Mouse (Mus musculus) yolk sac, embryonic 10.5 days (tissue): Measurements from ENCODE around the gene Parvg.
"Not testable (repeated sequence)": the region's sequence is repeated elsewhere in the genome, so short reads cannot be mapped to it uniquely, and the experiment has no call there.

Experiments
- DNase-seq: peaks from one replicate; pipeline ENCODE4 v3.0.0-alpha.2; 2017; ENCODE audit warnings: low spot score

The Parvg gene

DNA sequence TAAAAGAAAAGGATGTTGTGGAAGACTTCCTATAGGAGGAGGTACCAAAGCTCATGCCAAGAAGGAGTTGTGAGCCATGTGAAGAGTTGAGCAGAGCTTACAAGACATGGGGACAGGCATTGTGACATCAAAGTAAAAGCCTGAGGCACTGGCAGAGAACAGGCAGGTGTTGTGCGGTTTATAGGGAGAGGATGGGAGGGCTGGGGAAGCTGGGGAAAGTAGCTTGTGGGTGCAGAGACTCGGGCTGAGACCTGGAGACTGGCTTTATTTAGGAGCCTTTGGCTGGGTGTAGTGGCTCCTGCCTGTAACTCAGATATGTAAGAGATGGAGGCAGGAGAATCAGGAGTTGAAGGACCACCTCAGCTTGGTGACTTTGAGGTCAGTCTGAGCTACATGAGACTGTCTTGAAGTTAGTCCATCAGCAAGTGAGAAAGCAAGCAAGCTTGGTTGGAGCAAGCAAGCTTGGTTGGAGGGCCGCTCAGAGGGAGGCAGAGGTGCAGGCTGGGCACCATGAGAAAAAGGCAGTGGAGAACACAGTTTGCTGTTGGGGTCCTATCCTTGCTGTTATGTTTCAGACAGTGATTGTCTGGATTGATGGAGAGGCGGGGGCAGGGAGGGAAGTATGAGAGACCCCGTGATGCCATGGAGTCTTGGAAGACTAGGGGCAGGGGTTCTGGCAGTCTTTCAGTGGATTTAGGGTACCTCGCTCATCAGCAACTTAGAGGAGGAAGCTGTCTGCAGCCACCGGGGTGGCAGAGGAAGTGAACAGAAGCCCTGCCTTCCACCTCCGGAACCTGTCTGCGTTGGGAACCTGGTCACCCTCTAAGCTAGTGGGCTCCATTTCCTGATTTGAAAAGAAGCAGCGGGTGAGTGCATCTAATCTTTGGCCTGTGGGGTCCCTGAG, at the start of gene Parvg:
Gene Parvg (plus strand): TSS at position 61 of the 904 bp plus-strand sequence.
- no peak for DNase-seq

DNA sequence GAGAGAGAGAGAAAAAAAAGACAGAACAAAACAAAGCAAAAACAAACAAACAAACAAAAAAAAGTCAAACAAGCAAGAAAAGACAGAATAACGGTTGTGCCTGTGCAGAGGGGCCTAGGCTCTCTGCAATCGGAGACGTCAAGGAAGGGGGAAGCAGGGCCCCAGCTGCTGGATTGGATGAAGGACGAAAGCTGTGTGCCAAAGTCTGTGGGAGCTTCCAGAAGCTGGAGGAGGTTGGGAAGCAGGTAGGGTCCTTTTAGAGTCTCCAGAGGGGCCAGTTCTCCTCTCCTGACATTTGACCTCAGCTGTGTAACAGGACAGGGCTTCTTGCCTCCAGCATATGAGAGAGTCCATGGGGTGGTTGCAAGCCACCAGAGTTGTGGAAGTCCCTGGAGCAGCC, 47.8 kb upstream of the Parvg start:
- no peak for DNase-seq

DNA sequence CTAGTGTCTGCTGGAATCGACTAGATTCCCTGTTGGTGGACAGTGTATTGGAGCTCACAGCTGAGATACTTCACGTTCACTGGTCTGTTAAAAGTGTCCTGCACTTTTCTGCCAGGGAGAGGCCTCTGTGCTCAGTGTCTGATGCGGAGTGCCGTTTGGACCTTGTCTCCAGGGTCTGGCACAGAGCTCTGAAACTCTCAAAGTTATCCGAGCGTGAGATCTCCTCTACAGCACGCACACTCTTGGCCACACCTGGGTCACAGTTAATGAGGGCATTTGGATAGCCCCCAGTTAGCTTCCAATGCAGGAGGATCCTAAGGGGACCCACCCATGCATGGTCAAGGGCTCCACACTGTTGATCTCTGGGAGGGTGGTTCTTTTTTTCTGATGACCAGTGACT, 45.7 kb upstream of the Parvg start:
- no peak for DNase-seq

DNA sequence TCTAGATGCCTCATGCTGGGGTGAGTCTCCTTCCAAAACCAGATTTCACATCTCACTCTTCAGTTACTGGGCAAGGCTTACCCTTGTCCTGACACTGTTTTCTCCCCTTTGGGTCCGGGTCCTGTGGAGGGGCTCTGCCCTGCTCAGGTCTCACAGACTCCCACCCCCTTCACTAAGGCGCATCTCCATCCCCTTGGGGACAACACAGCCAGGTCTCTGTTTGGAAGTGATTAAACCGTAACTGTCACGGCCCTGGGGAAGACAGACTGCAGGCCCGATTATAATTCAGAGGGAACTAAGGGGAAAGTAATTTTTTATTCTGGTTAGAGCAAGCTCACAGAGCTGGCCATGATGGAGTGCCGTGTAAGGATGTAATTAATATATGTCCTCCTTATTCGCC, 45.2 kb upstream of the Parvg start:
- no peak for DNase-seq

DNA sequence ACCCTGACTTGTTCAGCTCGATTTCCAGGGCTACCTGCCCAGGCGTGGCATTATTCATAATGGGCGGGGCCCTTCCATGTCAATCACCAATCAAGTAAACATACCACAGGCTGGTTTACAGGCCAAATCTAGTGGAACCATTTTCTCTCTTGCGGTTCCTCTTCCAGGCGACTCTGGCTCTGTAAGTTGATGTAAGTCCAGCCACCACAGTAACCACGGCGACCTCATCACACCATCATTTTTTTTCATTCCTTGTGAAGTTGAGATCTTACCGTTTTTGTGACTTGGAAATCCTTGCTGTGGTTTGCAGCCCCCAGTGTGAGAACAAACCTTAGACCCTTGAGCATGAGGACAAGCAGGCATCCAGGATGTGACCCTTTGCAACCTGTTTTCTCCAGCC, 43.5 kb upstream of the Parvg start:
- no peak for DNase-seq

DNA sequence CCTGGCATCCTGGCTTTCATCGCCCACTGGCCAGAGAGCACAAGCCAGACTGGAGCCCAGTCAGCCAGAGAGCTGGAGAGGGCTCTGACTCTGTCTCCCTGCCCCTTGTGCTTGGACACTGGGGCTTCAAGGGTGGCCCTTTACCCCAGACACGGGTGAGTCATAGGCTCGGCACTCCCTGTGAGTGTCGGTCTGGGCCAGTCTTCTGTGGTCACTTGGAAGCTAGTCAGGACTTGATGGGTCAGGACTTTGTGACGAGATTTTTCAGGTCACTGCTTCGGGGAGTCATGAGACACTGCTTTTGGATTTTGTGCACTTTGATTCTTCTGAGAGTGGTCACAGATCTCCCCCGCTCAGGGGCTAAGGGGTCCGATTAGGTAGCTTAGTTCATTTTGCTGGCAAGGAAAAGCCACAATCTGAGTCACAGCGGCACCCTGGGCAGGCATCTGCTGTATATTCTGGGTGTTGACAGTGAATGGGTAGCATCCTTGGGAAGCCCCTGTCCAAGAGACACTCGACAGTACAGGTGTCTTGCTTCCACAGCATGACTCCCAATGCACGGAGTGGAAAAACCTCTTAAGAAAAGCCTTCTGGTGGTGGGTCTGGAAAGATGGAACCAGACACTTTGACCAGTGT, 43.0 kb upstream of the Parvg start:
- DNase-seq: no peak

DNA sequence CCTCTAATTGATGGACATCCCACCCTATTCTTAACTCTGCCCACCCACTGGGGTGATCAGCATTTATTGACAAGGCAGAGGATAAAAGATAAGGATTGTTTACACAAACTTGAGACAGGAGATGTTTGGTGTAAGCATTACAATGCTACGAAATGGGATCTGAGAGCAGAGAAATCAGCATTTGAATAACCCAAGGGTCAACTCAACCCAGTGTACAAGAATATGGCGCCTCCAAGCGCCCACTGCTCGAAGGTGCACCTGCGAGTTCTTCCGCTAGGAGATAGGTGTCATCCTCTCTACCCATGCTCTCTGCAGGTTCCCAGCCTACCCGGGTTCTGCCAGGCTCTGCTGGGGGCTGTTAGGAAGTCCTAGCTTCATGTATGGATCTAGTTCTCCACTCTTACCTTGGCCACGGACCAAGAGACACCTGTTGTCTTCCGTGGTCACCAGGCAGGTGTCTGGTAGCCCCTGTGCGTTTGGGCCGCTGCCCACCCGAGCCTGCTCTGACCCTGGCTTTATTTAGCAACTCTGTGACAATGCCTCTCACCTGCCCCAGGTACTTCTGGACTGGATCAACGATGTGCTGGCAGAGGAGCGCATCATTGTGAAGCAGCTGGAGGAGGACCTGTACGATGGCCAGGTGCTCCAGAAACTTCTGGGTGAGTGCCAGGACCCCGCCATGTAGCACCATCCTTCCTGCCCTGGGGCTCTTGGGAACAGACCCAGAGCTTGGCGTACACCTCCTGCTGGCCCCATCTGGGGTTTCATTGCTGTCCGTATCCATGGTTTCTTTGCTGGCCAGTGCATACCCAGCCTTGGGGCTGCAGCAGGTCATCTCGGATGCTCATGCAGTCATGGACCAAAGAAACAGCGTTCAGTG, 41.4 kb upstream of the Parvg start:
- DNase-seq: no peak

DNA sequence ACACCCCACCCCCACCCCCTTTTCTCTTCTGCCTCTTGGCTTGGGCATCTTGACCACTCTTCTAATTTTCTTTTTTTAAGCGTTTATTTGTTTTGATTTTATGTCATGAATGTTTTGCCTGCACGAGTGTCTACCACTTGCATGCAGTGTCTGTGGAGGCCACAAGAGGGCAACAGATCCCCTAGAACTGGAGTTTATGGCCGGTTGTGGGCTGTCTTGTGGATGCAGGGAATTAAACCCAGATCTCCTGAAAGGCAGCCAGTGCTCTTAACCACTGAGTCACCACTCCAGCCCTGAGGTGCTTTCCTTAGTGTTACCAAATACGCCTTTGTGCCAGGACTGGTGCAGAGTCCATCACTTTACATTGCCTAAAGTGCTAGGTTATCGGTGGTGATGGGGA, 39.8 kb upstream of the Parvg start:
- DNase-seq: no peak

DNA sequence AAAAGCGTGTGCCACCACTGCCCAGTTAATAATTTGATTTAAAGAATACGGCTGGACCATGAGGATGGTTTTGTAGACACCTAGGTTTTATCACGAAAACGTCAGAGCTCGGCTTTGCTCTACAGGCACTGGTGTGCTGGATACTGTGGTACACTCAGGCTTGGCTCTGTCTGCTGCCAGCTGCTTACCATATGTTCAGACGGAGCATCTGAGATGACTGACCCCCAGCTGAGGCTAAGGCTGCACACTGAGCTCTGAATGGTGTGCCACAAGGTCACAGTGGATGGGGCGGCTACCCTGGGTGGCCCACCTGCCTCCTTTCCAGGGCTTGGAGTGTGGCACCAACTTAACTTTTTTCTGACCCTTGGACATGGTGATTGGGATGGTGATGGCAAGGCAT, 38.4 kb upstream of the Parvg start:
- no peak for DNase-seq

DNA sequence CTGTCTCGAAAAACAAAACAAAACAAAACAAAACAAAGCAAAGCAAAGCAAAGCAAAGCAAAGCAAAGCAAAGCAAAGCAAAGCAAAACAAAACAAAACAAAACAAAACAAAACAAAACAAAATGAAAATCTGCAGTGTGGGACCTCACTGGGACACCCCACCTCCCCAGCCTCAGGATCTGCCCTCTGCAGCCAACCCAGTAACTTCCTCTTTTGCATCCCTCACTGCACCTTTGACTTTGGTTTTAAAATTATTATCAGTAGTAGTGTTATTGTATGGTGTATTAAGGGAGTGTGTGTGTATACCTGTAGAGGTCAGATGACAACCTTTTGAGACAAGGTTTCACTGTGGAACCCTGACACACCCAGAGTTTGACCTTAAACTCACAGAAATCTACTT, 34.9 kb upstream of the Parvg start:
- not testable (repeated sequence) for DNase-seq

DNA sequence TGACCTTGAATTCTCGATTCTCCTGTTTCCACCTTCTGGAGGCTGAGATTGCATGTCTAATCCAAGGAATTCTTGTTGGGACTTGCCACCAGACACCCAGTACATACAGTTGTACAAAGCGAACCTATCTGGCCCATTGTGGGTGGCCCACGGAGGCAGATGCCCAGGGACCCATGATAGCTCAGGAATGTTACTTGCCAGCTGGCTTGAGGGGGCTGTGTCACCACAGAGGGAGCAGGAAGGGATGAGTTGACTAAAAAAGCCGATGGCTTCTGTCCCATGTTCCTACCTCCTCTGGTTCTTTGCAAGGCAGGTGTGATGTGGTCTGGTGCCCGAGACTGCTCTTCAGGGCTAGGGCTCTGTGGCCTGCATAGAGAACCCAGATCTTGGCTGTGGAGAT, 32.7 kb upstream of the Parvg start:
- DNase-seq: no peak

DNA sequence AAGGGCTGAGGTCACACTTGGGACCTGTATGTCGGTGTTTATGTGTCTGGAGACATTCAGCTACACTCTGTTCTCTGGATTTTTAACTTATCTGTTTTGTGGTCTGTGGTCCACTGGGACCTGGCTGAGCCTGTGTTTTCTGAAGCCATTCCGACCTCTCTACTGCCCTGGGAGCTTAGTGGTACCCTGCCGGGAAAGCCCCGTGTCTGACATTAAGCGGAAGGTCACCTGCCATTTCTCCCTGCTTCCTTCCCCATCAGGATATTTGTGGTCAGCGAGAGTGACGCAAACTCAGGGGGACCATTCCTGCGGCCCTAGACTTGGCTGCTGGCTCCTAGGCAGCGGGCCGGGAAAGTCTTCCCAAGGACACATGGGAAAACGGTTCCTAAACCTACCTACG, 30.2 kb upstream of the Parvg start:
- no peak for DNase-seq

DNA sequence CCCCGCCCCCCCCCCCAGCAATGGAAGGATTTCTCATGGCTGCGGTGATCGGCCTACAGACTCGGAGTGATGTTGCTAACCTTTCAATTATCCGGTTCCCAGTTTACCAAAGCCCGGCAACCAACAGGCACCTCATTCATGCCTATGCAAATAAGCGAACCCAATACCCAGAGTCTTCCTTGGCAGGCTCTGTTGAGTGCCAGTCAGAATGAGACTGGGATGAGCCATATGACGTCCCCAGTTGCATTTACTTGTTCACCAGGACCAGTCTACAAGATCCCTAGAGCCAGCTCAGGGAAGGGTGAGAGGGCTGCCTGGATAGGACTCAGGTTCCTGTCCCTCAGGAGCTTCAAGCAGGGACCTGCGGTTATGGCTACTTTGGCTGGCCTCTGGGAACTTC, 29.4 kb upstream of the Parvg start:
- DNase-seq: no peak

DNA sequence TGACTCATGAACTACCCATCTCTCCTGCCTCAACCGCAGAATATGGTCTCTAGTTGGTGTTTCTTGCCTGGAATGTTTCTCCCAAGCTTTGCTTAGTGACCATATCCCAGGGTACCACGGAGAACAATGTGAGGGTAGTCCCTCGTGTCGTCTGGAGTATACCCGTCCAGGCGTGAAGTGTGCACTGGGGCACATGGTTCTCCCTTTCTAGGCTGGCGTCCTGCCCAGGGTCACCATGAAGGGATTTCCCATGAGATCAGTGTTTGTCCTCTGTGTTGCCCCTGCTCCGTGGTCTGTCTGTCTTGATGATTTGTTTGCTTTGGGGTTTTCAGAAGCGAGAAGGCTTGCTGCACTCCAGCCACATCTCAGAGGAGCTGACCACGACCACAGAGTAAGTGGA, 28.6 kb upstream of the Parvg start:
- DNase-seq: no peak

DNA sequence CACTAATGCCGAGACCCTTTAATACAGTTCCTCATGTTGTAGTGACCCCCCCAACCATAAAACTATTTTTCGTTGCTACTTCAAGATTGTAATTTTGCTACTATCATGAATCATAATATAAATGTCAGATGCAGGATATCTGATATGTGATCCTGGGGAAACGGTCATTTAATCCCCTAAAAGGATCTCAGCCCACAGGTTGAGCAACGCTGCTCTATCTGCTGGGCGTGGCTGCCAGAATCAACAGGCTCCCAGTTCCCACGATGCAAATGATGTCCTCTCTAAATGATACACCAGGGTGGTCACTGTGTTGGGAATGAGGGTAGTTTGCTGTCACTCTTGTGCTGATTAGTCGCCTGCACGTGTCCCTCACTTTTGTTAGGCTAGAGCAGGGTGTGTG, 26.4 kb upstream of the Parvg start:
- no peak for DNase-seq

DNA sequence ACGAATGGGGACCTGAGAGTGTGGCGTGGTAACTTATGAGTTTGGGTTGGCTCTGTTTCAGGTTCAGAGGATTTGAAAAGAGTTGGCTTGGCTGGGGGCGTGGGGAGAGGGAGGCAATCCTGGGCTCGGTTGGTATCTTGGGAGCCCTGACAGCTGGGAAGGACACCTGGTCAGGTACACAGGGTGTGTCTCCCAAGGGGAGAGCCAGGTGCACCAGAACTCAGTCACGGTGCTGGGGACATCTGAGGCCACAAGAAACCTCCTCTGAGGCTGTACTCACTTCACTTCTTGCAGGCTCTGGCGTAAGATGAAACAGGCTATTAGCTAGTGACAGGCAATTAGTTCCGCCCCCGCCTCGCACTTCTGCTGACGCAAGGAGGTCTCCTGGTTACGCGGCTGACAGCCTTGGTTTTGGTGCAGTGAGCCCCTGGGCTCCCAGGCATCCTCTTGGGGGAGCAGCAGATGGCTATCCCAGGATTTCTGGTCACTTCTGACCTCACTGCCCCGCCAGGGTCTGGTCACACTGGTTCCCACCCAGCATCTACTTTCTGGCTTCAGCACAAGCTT, 24.9 kb upstream of the Parvg start:
- DNase-seq: no peak

DNA sequence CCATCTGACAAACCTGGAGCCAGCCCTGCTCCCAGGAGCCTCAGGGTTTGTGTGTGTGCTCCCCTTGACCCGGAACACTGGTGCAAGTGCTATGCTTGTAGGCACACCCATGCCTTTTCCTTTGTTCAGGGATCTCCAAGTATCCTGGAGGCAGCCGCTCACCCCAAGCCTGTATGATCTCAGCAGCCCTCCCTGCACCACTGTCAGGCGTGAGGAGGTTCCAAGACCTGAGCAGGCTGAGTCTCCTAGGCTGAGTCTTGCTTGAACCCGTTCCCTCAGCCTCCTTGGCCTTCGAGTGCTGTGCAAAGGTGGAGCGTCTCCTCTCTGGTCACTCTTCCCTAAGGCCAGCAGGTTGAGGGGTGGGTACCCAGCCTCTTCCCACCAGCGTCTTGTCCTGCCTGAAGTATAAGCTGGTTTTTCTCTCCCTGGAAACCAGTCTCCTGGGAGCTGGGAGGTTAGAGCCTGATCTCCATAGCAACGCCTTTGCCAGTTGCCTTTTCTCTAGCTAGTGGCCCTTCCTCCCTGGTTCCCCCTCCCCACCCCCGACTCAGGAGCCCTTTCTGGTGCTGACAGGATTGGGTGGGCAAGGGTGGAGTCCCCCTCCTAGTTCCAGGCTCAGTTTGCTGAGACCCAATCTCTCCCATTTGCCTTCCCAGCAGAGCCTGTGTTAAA, 24.0 kb upstream of the Parvg start:
- no peak for DNase-seq

DNA sequence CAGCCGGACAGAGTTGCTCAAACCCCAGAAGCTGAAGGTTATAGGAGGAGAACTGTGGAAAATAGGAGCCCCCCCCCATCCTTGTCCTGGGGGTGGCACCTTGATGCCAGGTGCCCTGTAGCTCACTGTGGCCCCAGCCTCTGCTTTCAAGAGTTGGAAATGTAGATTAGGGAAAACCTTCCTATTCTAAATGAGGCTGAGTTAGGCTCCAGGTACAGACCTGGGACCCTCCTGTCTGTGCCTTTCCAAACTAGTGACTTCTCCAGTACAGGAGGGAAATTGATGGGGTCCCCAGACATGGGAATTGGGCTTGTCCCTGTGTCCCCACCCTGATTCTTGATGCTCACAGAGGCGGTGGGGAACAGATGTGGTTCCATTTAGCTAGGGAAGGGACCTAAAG, 23.2 kb upstream of the Parvg start:
- DNase-seq: no peak

DNA sequence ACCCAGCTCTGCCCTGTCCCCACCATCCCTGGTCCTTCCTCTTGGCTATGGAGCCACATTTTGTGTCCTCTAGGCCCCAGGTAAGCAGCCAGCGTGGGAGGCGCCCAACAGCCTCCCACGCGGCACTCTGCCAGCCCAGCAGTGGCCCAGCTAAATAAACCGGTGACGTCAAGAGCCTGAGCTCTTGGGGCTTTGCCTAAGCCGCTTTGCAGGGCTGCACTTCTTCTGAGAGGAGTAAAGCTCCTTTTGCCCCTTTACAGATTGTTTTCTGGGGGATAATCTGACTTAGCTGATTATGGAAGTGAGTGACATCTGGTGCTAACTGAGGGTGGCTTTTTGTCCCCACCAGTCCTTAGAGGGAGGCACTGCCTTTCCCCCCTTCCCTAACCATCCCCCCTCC, 22.8 kb upstream of the Parvg start:
- no peak for DNase-seq

DNA sequence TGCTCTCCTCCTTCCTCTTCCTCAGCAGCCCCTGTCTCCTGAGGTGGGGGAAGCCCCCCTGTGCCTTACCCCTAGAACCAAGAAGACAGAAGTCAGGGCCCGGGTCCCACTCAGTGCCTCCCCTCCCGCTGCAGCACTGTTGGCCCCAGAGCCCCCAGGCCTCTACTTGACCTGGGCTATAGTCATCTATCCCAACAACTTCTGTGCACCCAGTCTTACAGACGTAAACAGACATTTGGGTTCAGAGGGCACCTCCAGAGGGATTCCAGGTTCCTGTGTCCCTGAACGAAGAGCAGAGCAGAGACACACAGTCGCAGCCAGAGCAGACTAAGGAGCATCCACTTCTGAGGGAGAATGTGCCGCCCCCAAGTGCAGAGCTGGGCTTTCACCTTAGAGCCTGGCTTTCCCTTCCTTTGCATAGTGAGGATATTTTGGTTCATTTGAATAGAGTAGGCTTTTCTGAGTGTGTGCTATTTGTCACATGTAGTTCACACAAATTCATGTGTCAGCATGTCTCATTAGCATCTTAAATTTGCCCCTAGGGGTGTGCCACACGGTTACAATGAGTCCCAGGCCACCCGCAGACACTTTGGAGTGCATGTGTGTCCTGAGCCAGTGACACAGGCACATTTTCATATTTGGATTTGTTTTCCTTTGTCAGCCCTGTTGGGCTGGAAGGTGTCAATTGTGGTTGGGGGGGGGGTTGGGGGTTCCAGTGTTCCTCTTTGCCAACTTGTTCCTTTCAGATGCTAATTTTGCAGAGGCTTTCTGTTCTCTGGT, 22.0 kb upstream of the Parvg start:
- no peak for DNase-seq

DNA sequence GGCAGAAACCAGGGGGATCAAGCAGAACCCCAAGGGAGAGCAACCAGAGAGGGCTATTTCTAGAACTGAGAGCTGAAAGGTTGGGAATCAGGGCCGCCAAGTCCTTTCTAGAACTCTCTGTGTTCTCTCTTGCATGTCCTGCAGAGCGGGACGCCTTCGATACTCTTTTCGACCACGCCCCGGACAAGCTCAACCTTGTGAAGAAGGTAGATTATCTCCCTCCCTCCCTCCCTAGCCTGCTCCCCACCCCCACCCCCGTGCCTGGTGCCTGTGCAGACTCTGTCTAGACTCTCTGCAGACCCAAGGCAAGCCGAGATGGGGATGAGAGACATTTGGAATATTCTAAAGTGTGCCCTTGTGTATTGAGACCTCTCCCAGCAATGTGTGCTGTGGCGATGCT, 20.6 kb upstream of the Parvg start:
- DNase-seq: no peak
